Mouse (Mus musculus): ENCODE measurements around the gene Unc5b. TPM values are rescaled to one million over a fixed set of nuclear protein-coding genes. Genes with fewer than 3 reads are reported as not detected.
A peak's percentile ranks its signal among the peaks of the same experiment; 100 is the strongest.
"Not testable (repeated sequence)": the region's sequence is repeated elsewhere in the genome, so short reads cannot be mapped to it uniquely, and the experiment has no call there.

The Unc5b gene
- 1 to 10 TPM; 4.1 to 6.7 TPM for total RNA-seq (2021)
- long read RNA-seq, experiment 1, partial matches to known transcripts, result 0 of 1 reads
- long read RNA-seq, experiment 1, other reads (novel, unspliced or antisense), result 1 of 1 reads
- long read RNA-seq, experiment 2, partial matches to known transcripts, result 0 of 2 reads
- long read RNA-seq, experiment 2, other reads (novel, unspliced or antisense), result 2 of 2 reads

DNA sequence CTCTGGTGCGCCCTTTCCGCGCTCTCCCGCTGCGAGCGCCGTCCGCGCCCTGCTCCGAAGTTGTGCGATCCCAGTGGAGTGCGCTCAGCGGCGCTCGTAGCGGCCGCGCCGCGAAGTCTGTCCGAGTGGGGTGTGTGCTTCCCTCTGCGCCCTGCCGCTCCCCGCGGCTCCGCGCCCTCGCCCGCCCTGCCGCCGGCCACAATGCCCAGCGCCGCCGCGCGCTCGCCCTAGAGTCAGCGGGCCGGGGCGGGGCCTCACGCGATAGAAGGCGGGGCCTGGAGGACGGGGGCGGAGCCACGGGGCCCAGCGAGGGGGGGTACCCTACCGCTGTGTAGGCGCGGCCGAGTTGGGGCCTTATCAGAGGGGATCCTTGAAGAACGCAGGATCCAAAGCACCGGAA lies at the start of gene Unc5b:
Unc5b (minus strand) TSS at position 203 of the 400 bp plus-strand sequence.
- peak; percentile 99 for DNase-seq (ENCODE audit: low spot score in 2 of 2)

DNA sequence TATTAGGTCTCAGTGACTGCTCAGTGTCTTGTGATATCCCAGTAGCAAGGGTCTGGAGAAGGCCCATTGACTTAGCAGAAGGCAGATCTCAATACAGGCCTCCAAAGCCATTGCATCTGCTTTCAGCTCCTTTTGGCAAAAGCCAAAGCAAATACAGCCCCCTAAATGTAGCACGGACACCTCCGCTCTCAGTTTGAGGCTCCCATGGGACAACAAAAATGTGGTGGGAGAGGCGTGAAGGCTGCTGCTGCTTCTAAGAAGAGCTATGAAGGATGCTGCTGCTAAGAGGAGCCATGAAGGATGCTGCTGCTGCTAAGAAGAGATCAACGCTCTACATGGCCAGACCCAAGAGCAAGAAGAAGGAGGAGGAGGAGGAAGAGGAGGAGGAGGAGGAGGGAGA lies 48.4 kb upstream of the Unc5b start:
- DNase-seq (ENCODE audit: low spot score in 2 of 2), result no peak

DNA sequence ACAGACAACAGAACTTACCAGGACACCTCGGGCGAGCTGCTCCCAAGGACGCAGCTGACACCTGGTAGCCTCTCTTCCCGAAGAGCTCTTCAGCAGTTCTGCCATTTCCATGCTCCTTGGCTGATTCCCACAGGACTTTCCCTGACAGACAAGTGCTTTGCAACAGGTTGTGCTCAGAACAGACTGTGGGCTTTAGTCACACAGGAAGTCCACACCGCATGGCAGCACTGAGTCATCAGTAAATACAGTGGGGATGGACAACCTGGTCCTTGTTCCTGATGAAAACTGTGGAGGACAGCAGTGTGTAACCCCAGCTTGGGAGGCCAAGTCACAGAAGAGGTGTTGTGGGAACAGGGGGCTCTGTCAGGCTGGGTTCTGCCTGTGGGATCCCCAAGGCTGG lies 45.7 kb upstream of the Unc5b start:
- no peak for DNase-seq (ENCODE audit: low spot score in 2 of 2)

DNA sequence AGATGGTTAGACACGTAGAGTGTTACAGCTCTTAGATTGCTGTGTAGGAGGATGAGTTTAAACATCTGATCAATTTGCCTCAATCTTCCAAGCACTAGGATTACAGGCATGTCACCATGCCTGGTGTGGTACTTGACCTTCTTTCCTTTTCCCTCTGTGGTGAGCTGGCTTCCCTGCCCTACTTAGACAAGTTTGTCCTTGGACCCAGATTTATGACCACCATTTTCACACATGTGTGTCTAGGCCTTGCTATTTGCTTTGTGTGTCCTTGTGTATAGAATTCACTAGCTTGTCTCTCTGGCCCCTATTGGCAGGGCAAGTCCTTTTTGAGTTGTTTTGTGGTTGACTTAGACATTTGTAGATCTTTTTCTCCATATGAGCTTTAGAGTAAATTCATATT lies 43.6 kb upstream of the Unc5b start:
- no peak for DNase-seq (ENCODE audit: low spot score in 2 of 2)

DNA sequence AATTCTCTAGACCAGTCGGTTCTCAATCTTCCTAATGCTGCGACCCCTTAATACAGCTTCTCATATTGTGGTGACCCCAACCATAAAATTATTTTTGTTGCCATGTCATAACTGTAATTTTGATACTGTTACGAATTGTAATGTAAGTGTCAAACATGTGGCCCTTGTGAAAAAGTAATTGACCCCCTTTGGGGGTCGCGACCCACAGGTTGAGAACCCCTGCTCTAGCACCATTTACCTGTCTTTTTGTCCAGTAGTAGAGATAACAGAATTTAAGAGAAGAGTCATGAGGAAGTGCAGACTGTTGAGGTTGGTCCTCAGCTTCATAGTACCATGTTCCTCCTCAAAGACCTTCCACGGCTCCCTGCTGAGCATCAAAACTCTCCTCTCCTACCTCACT lies 31.9 kb upstream of the Unc5b start:
- DNase-seq (ENCODE audit: low spot score in 2 of 2), result no peak

DNA sequence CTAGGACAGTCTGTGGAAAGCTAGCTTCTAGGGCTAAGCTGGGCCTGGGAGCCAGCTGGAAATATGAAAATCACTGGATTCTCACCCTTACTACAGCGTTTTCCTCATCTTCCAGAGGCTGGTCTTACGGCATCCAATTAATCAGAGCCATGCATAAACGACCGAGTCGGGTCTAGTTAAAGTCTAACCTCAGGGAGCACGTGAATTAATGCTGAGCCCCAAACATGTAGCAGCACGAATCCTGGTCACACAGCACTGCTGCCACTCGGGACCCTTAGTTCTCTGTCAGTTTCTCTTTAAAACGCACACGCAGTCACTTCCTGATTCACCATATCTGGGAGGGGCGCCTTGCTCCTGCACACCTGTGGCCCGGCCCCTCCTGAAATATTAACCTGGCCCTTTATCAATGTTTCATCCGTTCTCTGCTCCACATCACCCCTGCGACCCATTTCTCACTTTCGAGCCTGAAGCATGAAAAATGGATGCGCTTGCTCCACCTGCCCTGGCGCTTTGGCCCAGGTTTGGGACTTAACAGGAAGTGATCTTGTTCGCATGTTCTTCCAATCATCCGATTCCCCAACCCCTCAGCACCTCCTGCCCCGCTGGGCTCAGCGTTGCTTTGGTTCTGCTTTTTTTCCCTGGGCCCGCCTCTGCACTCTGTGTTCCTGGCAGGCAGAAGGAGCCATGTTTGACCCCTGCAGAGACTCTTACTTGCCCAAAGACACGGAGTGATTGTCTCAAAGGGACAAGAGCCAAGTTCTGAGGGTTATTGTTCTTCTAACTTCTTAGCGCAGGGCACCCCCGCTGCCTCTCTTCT lies 31.3 kb upstream of the Unc5b start:
- DNase-seq (ENCODE audit: low spot score in 2 of 2), result no peak

DNA sequence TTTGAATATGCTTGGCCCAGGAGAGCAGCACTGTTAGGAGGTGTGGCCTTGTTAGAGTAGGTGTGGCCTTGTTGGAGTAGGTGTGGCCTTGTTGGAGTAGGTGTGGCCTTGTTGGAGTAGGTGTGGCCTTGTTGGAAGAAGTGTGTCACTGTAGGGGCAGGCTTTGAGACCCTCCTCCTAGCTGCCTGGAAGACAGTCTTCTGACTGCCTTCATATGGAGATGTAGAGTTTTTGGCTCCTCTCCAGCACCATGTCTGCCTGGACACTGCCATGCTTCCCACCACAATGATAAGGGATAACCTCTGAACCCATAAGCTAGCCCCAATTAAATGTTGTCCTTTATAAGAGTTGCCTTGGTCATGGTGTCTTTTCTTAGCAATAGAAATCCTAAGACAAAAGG lies 13.9 kb upstream of the Unc5b start:
- DNase-seq (ENCODE audit: low spot score in 2 of 2), result not testable (repeated sequence)

DNA sequence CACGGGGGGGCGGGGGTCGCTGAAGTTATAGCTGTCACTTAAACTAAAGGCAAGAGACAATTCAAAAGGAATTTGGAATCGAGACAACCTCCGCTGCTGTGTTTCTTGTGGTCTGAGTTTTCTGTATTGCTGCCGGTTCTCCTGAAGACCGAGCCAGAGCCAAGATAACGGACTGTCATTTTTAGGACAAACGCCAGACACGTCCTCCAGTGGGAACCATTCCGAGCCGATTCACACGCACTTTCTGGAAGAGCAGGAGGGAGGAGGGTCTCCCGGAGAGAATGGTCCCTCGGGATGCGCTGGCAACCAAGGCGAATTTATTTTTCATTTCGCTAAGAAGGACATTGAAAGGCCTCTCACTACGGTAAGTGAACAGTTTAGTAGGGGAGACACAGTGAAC lies 7.4 kb upstream of the Unc5b start:
- DNase-seq (ENCODE audit: low spot score in 2 of 2), result no peak

DNA sequence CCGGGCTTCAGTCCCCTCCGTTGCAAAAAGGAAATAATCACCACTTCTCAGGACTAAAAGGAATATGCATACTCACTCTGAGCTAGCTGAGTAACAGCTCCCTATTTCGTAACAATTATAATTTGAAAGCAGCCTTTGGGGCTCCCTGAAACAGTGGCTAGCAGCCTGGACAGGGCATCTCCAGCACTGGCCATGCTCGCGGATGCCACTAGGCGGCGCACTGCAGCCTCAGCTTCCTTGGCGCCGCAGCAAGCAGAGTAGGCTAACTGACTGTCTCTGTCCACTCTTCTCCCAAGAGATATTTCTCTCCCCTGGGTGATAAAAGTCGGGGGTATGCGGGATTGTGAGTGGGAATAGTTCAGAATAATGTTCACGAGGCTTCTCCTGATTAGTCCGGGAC lies 3.6 kb upstream of the Unc5b start:
- peak; percentile 87 for DNase-seq (ENCODE audit: low spot score in 2 of 2)

DNA sequence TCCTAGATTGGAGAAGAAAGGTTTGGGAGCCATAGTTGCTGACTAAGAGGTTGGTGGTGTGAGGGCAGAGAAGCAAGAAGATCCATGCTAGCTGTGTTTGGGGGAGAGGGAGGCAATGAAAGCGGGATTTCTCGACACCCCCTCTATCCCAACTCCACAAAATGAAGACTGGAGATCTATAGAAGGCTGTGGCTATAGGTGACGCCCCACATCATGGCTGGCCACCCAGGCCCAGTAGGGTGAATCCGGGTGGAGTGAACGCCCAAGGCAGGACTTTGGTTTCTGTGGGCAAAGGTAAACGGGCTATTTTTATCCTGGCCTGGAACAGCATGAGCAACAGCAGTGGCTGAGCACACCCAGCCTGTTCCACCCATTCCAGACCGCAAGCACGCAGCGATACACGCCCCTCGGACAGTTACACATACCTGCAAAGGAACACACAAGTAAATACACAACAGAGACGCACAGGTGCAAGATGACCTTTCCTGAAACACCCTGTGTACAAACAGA lies 1.3 kb upstream of the Unc5b start:
- no peak for DNase-seq (ENCODE audit: low spot score in 2 of 2)

DNA sequence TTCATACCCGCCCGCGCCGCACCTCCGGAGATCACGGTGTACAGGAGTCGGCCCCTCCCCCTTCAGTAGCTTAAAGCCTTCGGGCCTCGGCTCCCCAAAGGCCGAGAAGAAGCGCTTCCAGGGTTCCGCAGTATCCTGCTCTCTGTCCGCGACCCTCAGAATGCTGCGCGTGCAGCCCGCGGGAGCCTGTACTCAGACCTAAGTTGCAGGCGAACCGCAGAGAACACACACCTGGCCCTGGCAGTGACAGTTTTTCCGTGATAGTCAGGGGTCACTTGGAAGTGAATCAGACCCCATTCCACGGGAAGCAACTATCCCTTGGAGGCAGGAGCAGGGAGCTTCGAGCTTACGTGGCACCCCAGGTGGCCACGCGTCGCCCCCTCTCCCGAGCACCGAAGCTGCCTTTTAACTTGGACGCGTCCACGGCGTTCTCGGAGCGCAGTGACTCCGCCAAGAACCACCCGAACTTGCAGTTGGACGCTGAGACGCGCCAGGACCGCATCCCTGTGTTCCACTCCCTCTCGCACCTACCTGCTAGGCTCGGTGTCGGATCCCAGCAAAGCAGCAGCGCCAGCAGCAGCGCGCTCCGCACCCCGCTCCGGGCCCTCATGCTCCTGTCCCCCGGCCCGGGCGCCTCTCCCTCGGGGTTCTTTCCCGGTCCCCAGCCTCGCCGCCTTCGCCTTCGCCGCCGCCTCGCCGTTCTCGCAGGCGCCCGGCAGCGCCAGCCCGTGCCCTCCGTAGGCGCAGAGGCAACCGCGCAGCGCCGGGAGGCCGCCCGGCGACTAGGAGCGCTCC lies 628 bp downstream of the Unc5b start:
- no peak for DNase-seq (ENCODE audit: low spot score in 2 of 2)

DNA sequence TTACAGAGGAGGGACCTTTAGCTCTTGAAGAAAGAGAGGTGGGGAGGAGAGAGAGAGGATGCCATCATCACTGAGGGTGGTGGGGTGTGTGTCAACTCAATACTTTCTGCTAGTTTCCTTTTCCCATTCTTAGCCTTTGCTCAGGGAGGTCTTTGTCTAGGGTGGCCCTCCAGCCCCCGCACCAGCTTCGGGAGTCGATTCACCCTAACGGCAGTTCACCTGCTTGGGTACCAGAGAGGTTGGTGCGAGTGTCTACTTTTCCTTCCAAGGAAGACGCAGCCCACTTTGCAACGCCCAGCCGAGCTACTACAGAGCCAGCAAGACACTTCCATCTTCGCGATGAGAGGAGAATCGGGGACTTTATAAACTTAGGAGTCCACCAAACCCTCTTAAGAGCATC lies 1.4 kb downstream of the Unc5b start:
- no peak for DNase-seq (ENCODE audit: low spot score in 2 of 2)

DNA sequence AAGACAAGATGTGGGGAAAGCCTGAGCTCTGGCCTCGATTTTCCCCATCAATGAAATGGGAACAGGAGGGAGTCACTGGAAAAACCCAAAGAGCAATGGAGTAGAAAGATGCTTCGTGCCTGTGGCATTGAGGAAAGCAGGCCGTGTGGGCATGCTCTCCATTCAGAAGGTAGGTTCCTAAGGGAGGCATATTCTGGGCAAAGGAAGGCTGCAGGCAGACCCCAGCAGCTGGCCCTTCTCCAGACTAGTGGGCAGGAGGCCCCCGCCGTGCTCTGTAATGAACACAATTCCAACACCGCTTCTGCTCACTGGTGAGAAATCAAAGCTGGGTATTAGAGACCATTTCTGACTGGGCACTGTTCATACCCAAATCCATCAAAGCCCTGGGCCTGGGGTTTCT lies 2.3 kb downstream of the Unc5b start:
- DNase-seq (ENCODE audit: low spot score in 2 of 2), result no peak

DNA sequence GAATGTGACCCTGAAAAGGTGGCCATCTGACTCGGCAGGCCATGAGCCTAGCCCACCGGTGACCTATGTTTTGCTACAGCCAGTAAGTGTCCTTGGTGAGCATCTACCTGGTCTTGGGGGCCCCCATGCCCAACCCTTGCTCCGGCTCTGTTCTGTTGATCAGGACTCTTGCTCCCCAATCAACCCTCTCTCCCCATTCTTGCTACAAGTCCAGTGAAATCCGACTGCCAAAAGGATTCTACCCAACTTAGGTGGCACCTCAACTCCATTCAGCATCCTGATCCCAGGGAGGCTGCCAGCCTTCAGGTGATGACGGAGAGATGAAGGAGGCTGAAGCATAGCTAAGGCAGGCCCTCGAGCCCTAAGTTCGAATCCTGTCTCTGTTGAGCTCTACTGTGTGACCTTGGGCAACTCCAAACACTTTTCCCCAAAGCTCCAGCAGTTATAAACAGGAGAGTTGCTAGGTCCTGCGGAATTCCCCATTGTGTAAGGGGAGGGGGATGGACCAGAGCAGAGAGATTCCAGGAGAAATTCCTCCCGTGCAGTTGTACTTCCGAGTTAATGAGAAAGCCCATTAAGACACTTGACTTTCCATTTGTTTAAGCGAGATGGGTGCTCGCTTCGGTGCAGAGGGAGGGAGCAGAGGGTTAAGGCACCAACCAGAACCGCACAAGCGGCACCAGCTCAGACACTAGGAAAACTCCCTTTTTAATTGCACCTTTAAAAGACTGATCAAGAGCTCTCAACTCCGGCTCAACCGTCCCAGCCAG lies 3.3 kb downstream of the Unc5b start:
- no peak for DNase-seq (ENCODE audit: low spot score in 2 of 2)

DNA sequence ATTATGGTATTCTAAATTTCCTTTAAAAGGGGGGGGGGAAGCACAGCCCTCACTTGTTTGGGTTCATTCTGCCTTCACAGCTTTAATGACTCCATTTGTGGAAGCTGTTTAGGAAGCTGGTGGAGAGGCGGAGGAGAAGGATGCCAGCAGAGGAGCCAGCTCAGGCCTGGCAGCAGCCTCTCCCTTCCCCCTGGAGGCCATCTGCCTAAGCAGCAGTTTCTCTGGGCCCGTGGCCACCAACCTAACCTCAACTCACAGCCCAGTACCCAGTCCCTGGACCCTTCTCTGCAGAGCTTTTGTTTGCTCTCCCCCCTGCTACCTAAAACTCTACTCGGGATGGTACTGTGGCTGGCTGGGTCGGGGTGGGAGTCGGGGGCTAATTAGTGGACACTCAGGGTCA lies 4.1 kb downstream of the Unc5b start:
- DNase-seq (ENCODE audit: low spot score in 2 of 2), result no peak

DNA sequence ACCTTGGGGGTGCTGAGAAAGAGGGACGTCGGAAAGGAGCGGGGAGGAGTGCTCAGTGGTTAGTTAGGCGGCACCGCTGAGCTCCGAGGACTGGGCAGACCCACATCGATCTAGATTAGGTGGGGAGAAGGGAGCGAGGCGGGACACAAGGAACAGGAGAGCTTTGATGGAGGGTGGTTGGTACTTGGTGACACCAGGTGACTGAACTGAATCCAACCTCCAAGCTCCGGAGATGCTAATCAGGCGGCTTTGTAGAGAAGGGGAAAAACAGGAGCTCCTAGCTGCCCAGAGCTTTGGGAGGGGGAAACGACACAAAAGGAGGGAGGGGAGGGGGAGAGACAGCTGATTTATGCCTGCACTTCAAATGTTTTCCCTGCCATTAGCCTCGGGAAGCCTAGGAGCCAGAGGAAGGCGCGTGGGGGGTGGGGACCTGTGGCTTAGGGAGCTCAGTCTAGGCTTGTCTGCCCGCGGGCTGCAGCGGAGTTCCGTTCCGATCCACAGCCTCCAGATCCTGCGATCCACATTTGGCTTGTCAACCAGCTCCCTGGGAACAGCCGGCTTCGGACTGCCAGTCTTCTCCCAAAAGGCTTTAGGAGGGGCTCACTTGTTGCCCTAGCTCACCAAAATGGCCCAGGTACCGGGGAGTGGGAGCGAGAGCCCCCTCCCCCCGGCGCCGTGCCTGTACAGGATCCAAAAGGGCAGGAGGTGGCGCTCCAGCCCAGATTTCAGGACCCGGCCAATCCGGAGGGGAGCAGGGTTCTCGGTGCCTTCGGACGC lies 4.7 kb downstream of the Unc5b start:
- peak in 1 of 2 experiments; percentile 22 for DNase-seq (ENCODE audit: low spot score in 2 of 2)

DNA sequence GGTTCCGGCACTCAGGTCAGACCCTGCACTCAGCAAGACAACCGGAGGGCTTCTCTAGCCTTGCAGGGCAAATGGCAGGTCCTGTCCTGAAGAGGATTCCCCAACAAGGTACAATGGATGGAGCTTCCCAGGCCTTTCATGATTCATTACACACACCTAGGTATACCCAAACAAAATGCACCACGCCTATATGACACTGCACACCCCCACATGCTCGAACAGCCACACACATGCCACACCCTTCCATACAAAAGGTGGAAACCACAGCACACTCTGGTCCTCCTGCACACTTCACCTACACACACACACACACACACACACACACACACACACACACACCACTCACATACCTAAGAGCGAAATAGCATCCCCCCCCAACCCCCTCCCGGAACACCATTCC lies 5.4 kb downstream of the Unc5b start:
- DNase-seq (ENCODE audit: low spot score in 2 of 2), result no peak

DNA sequence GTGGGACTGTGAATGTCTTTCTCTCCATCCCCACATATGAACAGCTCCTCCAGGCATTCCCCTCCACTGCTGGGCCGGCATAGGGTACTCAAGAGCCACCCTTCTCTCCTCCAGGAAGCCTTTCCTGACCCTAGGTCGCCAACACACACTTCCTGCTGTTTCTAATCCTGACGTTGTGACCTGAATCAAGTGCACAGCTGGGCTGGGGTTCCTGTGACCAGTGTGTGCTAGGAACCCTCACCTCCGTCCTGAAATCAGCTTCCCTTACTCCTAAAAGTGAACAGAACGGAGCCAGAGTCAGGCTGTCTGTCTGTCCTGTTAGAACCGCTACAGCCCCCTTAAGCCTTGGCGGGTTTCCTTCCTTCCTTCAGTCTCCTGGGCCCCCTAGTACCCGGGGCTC lies 7.6 kb downstream of the Unc5b start:
- DNase-seq (ENCODE audit: low spot score in 2 of 2), result no peak

DNA sequence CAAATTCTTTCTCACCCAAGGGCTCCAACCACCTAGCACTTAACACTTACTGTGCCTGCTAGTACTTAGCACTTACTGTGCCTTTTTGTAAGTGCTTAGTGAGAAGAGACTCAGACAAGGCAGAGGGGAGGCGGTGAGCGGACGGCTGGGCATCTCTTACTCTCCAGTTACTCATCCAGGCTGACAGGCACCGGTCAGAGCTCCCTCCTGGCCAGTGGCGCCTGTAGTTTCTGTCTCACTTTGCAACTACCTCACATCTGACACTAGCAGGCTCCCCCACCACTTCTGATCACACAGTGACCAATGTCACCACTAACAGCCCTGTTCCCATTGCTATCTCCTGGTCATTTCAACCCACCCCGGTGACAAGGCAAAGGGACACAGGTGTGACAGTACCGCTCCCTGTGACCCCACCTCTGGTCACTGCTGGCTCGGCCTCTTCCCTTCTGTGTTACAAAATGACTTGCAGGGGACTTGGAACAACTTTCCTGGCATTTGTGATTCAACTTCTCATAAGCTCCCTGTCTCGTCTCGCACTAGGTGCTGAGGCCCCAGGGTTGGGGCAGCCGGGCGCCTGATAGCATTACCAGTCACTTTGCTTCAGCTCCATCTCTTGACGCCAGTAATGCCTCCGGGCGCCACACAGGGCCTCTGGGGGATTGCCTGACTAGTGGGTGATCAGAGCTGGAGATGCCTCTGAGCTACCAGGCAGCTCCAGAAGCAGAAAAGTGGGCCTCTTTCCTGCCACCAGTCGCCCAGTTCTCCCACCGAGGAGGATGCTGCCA lies 8.5 kb downstream of the Unc5b start:
- no peak for DNase-seq (ENCODE audit: low spot score in 2 of 2)

Measured in adrenal gland, adult 18-20 months (tissue).